Mouse (Mus musculus): ENCODE results near the gene Ctnna2.
A peak's percentile ranks its signal among the peaks of the same experiment; 100 is the strongest.

The Ctnna2 gene

DNA sequence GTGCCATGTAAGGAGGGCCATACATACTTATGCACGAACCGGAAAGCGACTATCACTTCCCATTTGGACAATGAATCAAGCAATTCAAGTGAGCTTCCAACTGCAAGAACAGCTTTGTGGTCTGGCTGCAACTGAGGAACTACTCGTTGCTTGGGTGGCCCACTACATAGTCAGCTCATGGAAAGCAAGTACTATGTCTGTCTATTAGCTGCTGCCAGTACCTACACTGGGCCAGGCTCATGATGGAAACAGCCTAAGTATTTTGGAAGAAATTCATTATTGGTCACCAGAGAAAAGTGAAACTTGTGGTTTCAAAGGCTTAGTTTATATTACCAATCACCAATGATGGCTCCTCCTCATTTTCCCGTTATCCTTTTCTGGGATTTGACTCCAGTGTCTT, 693.2 kb downstream of the Ctnna2 start:
- no peak for DNase-seq (ENCODE audit: low read depth, low spot score)

DNA sequence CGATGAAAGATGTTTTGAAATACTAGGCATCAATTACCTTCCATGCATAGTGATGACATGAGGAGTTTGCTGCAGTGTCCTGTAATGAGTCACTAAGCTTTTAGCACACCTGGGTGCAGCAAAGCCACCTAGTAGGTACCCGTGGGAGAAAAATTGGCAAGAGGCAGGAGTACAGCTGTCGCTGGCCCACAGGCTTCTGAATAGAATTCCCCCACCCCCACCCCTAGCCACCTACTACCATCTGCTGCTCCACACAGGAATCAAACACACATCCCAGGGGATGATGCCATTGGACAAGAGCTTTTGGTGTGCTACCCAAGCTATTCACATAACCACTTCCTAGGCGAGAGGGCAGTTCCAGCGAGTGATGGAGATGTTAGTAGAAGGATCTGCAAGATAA, 700.7 kb downstream of the Ctnna2 start:
- DNase-seq (ENCODE audit: low read depth, low spot score) = peak; percentile 78

DNA sequence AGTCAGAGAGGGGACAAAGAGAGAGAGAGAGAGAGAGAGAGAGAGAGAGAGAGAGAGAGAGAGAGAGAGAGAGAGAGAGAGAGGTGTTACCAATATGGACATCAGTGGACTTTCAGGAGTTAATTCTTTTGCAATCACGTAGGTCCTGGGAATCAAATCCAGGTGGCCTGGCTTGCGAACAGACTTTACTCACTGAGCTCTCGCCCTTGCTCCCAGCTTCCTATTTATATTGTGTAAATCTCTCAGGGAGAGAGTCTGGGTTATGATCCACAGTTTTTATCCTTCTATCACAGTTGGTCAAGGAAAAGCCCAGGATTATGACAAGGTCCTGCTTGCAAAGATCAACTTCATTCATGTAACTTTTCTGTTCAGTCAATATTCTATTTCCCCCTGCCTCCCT, 714.3 kb downstream of the Ctnna2 start:
- DNase-seq (ENCODE audit: low read depth, low spot score) = no peak

DNA sequence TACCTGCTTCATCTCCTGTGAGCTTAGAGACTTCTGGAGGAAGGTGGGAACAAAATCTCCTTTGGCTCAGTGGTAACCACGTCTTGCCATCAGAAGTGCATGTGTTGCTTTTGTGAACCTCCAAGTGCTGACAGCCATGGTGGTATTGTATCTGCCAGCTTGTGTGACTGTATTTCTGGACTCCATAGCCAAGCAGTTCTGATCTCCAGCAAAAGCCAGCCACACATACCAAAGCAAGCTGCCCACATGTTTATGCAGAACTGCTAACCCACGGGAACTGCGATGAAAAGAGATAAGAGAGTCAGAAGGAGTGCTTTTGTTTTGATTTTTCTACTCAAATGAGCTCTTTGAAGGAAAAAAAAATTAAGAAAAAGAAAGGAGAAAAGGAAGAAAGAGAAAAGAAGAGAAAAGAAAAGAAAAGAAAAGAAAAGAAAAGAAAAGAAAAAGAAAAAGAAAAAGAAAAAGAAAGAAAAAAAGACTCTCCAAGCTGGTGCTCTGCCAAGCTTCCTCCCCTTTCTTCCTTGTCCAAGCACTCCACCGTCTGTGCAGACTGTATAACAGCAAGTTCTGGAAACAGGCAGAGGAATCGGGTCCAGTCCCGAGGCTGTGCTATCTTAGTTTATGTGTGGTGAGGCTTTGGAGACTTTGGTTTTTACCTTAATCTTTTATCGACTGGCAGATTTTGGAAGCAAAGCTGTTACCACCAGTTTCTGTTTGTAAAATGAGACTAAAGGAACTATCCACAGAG, 722.0 kb downstream of the Ctnna2 start:
- no peak for DNase-seq (ENCODE audit: low read depth, low spot score)

DNA sequence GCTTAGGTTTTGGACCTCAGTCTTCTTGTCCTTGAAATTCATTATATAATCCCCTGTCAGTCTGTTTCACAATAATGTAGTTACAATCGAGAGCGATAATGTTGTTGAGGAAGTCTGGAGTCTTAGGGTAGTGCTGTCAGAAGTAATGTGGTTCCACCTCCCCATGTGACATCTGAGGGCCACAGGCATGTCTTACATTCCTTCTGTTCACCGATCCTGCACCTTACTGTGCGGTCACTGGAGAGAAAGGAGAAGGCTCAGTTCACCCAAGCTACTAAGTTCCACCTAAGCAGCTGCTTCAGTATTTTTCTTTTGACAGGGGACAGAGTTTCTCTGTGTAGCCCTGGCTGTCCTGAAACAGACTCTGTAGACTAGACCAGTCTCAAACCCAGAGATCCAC, 723.2 kb downstream of the Ctnna2 start:
- no peak for DNase-seq (ENCODE audit: low read depth, low spot score)

DNA sequence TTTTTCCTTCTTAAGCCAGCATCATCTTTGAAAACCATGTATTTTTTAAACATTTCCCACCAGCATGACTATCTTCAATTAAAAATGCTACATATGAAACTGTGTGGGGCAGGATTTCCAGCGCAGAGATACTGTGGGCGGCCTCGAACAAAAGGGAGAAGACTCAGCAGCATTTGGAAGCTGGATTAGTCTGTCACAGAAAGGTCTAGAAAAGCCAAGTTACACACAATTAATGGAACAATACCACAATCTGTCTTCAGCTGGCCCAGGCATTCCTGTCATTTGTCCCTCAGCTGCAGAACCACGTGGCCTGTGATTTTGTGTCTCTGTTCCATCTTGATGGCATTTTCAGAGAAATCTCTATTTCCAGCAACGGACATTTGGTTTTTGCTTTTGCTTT, 726.0 kb downstream of the Ctnna2 start:
- DNase-seq (ENCODE audit: low read depth, low spot score) = no peak

DNA sequence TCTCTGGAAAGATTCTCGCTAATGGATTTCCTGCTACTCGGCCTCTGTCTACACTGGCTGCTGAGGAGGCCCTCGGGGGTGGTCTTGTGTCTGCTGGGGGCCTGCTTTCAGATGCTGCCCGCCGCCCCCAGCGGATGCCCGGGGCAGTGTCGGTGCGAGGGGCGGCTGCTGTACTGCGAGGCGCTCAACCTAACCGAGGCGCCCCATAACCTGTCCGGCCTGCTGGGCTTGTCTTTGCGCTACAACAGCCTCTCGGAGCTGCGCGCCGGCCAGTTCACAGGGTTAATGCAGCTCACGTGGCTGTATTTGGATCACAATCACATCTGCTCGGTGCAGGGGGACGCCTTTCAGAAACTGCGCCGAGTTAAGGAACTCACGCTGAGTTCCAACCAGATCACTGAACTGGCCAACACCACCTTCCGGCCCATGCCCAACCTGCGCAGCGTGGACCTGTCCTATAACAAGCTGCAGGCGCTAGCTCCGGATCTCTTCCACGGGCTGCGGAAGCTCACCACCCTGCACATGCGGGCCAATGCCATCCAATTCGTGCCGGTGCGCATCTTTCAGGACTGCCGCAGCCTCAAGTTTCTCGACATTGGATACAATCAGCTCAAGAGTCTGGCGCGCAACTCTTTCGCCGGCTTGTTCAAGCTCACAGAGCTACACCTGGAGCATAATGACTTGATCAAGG, 735.8 kb downstream of the Ctnna2 start:
- no peak for DNase-seq (ENCODE audit: low read depth, low spot score)

DNA sequence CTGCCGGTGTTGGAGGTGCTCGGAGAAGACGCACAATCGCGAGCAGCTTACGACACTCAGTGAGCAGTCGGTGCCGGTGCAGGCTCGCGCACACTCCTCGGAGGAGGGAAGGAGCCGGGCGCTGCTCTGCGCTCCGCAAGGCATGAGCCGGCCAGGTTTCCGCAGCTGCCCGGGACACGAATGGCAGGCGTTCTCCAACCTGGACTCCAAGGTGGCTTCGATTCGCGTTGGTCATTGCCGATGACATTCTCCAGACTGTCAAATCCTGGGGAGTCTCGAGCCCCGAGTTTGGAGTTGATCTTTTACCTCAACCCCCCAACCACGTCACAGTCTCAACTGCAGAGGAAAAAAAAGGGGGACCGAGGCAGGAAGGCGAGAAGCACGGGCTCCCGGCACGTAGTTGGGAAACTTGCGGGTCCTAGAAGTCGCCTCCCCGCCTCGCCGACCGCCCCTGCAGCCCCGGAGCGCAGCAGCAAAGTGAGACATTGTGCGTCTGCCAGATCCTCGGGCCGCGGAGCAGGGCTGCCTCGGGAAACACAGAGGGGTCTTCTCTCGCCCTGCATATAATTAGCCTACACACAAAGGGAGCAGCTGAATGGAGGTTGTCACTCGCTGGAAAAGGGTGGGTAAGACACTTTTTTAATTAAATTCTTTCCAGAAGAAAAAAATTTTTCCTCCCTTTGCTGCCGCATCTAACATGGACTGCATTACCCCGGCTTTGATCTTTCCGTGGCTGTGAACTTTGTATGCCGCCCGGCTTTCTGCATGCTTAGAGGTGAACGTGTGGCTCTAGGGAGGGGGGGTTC, 736.7 kb downstream of the Ctnna2 start, which contains the start of gene Lrrtm1:
TSS of gene Lrrtm1 (plus strand) at position 89 of the 806 bp plus-strand sequence.
- DNase-seq (ENCODE audit: low read depth, low spot score) = no peak

DNA sequence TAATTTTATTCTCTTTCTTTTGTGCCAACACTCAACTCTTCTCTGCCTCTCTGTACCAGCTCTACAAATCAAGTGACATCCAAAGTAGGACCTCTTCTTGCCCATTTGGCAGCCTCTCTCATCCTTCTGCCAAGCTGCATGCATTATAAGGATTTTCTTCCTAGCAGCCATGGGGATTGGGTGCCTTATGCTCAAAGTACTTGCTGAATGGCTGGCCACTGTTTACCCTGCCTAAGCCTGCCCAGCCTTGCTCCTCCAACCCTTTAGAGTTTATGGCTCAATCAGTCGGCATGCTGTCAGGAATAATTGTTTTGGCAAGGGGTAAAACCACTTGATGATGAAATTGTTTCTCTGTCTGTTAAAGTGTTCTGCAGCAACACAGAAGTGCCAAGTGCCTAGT, 739.1 kb downstream of the Ctnna2 start:
- DNase-seq (ENCODE audit: low read depth, low spot score) = no peak

DNA sequence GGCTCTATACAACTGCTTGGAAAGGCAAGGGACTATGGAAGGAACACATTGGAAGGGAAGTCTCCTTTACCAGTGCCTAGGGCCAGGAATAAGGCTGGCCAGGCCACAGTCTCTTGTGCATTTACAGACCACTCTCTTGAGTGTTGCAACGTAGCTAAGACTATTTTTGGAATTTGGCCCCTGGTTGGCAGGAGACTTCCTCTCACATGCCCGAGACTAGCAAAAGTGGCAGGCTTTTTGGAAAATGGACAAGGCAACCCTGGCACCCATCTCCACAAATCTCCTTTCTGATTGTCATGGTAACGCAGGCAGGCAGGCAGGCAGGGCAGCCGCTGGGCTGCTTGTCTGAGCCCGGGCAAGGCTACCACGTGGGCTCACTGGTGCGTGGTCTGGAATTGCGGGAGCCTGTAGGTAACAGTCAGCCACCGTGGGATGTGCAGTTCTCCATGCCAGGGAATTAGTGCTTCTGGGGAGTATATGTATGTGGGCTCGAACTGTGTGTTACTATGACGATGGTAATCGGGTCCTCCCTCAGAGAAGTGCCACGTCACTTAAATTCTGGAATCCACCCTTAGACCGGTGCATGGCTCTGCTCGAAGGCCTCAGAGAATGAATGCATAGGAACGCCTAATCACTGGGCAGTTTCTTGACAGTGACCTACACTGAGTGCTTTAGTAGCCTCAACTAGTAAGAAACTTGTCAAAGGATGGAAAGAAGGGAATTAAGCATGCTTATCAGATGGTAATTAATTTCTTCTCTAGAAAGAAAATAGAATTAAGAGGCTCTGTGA, 756.5 kb downstream of the Ctnna2 start:
- DNase-seq (ENCODE audit: low read depth, low spot score) = no peak

DNA sequence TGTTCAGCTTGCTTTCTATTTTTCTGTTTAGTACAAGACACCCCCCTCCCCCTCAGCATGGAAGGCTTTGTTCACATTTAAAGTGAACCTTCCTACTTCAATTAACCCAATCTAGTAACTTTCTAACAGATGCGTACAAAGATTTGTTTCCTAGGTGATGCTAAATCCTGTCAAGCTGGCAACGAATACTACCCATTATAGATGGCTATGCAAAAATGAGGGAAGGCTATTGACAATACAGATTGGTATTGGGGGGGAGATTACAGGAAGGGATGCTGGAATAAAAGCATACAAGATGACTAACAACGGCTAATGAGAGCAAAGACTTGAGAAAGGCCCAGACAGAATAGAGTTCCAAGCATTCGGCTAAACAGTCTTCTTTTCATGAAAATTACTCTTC, 758.7 kb downstream of the Ctnna2 start:
- DNase-seq (ENCODE audit: low read depth, low spot score) = no peak

DNA sequence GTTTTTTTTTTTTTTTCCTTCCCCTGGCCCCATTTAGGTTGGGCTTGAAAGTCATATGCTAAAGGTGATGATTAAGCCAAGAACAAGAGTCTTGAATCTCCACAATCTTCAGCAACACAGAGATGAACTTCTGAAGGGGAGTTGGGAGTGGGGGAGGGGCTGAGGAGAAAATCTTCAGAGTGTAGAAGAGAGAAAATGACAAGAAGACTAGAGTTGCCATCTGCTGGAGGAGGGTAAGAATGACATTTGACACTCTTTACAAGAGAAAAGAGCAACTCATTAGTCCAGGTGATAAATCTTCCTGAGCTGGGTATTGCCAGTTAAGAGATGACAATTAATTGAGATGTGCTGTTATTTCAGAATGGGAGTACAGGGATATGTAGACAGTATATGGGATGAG, 760.6 kb downstream of the Ctnna2 start:
- DNase-seq (ENCODE audit: low read depth, low spot score) = no peak

DNA sequence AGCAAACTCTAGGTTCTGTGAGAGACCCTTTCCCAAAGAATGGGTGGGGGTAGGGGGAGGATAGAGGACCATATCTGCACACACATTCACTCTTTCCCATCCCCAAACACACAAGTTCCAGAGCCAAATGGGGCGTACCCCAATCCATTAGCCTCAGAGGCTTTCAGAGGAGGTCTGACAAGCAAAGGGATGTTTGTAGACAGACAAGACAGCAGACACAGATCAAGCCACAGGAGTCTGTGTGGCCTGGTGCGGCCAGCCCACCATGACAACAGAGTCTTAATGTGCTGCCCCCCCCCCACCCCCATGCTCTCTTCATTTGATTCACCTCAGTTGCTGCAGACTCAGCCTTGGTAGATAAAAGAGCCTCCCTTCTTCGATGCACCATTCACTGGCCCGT, 764.2 kb downstream of the Ctnna2 start:
- no peak for DNase-seq (ENCODE audit: low read depth, low spot score)

DNA sequence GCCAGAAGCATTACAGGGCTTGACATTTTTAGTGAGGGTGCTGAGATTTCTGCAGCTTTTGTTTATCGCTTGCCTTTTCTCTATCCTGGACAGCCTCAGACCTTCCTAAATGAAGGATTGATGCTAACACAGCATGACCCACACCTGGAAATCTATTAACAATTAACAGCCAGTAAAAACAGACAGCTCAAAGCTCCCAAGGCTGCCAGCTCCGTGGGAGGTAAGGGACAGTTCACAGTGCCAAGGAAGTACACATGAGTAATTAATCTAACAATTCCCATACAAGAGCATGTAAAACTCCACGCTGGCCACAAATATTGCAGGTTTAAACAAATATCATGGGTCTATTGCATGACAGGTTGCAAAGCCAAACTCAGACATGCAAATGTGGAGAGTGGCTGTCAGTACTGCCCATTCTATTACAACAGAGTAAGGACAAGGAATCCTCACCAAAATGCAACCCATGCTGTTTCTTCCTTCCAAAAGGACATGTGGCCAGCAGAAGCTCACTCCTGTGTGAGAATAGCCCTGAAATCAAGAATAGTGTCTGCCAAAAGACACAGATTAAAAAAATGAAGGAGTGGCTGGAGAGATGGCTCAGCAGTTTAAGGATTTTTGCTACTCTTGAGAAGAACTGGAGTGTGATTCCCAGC, 765.6 kb downstream of the Ctnna2 start:
- DNase-seq (ENCODE audit: low read depth, low spot score) = no peak

DNA sequence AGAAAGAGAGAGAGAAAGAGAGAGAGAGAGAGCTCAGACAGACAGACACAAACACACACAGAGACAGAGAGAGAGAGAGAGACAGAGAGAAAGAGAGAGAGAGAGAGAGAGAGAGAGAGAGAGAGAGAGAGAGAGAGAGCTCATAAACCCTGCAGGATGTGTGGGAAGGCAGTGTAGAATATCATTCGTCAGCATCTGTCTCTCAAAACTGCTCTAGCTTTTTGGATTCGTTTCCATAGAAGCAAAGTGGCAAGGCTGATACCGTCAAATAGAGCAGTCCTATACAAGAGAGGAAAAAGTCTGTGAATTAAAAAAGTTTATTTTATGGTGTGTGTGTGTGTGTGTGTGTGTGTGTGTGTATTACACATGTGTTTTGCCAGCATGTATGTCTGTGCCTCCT, 769.6 kb downstream of the Ctnna2 start:
- DNase-seq (ENCODE audit: low read depth, low spot score) = no peak

DNA sequence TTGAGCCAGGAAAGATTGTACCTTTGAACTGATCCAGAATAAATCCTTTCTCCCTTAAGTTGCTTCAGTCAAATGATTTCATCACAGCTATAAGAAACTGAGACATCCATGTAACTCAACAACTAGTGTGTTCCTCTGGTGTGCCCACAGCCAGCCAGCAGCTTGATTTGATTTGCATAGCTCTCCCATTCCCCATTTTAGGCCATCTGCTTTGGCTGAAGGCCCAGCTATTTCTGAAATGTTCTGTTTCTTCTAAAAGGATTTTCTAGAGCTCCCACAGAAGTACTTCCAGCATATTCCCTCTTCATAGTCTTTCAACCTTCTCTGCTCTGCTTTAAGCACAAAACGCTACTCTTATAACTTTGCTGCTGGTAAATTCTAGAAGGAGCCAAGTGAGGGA, 770.3 kb downstream of the Ctnna2 start:
- DNase-seq (ENCODE audit: low read depth, low spot score) = peak; percentile 74

DNA sequence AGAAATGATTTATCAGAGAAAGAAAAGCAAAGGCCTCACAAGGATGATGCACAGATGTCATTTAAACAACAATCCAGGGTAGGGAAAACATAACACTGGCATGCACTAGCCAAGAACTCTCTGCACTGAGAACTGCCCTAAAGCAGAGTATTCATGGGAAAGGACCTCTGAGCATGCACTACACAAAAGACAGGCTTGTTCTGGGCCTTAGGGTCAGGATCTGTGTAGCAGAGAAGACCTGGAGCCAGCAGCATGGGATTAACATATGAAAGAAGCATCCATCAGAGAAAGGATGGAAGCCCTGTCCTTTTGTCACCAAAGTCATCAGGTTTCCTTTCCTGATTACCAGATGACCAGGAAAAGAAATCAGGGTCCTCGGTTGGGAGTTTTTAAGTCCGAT, 780.1 kb downstream of the Ctnna2 start:
- no peak for DNase-seq (ENCODE audit: low read depth, low spot score)

DNA sequence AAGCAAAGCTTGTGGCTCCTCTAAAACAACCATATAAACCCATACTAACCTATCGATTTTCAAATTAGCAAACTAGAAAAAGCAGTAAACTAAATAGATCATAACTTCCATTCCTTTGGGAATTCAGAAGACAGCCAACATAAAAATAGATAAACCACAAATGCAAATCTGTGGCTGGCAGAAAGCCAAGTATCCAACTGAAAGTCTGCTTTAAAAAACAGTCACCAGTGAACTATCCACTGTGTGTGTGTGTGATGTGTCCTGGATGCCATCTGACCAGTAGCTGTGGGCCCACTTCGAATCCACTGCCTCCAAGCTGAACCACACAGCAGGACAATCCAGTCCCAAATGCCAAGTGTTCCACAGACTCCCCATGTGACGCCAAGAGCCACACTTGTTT, 782.8 kb downstream of the Ctnna2 start:
- no peak for DNase-seq (ENCODE audit: low read depth, low spot score)

DNA sequence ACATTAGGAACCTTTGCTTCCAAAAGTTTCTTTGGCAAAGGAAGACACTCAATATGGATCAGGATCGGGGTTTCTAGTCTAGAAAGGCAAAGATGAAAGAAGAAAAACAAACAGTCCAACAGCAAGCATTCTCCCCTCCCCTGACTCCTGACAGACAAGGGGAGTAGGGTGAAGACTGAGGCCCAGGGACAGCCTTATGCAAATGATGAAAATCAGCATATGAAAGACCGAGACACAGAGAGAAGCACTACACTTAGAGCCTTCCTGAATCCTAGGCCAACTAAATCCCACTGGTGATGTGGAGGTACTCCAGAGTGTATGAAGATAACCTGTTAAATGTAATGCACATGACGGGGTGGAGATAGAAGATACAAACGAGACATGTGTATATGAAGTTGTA, 787.9 kb downstream of the Ctnna2 start:
- DNase-seq (ENCODE audit: low read depth, low spot score) = no peak

DNA sequence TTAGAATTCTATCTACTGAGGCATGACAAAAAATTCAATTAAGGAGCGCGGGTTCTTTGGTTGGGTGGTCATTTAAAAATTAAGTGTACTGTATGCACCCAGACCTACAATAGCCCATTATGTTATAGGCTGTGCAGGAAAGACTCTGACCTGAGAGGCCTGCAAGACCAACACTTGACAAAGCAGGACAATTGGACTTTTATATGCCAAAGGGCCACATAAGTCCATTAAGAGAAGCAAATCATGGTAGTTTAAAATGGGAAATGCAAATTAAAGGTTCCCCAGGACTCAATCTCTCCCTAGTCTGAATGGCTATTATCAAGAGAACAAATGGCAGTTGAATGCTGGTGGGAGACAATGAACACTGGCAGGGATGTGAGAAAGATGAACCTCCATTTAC, 790.9 kb downstream of the Ctnna2 start:
- no peak for DNase-seq (ENCODE audit: low read depth, low spot score)

DNA sequence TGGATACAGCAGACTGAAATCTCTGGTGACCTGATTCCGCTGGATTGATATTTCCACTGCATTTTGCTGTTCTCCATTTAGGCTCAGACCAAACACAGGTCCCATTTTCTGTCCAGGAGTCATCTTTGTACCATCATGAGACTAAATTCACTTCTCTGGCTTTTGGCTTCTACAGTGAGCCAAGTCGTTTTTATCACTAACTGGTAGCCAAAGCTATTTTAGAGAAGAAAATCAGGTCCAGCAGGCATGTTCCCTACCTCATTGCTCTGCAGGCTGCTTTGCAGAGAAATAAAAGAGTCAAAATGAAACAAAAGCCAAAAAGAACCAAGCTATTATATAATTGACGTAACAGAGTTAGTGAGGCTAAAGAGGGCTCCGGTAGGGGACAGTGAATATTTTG, 793.7 kb downstream of the Ctnna2 start:
- DNase-seq (ENCODE audit: low read depth, low spot score) = no peak

Data from telencephalon, adult 2 months (tissue).